Mouse (Mus musculus) G1E (cell line): ENCODE data around the gene Gm10318. TPM values are rescaled to one million over a fixed set of nuclear protein-coding genes. Genes with fewer than 3 reads are reported as not detected.

ENCODE experiments used
- ATAC-seq: 2 replicates; pipeline ENCODE4 v1.8.0; 2016; ENCODE audit warnings: mild to moderate bottlenecking; ENCODE audit not compliant: insufficient number of reproducible peaks, poor library complexity, low FRiP score, severe bottlenecking; ENCODE audit errors: extremely low read depth
- DNase-seq: peaks from one replicate; pipeline ENCODE4 v3.0.0; 2012; ENCODE audit warnings: low spot score
- H3K27me3 ChIP-seq: 2 replicates; pipeline ENCODE4 v1.6.1; 2012; ENCODE audit warnings: mild to moderate bottlenecking, low read length, inconsistent platforms; ENCODE audit not compliant: insufficient read depth
- H3K36me3 ChIP-seq: replicated peaks from 2 replicates; pipeline ENCODE3; 2012; ENCODE audit warnings: mild to moderate bottlenecking, inconsistent platforms
- H3K4me1 ChIP-seq: 2 replicates; pipeline ENCODE4 v1.6.1; 2012; ENCODE audit warnings: low read depth, low read length, inconsistent platforms, mixed read lengths; ENCODE audit not compliant: insufficient read depth
- H3K4me3 ChIP-seq: 2 replicates; pipeline ENCODE4 v1.5.1; 2012; ENCODE audit warnings: low read depth, mild to moderate bottlenecking, inconsistent platforms, low read length, moderate library complexity, mixed read lengths
- H3K9me3 ChIP-seq: replicated peaks from 2 replicates; pipeline ENCODE4 v1.6.1; 2012; ENCODE audit warnings: inconsistent platforms
- CTCF ChIP-seq: IDR thresholded peaks from 2 replicates; pipeline ENCODE4 v1.5.1; 2012; ENCODE audit warnings: low read depth, low read length, inconsistent platforms, mixed read lengths
- GATA1 ChIP-seq: IDR thresholded peaks from 2 replicates; pipeline ENCODE4 v1.6.1; 2012; ENCODE audit warnings: borderline replicate concordance, low read length, inconsistent platforms, mixed read lengths
- GATA2 ChIP-seq: IDR thresholded peaks from 2 replicates; pipeline ENCODE4 v1.6.1; 2012; ENCODE audit warnings: low read depth, low read length, inconsistent platforms, borderline replicate concordance
- POLR2AphosphoS5 ChIP-seq: IDR thresholded peaks from 2 replicates; pipeline ENCODE4 v1.6.1; 2012; ENCODE audit warnings: low read depth, low read length, inconsistent platforms; ENCODE audit not compliant: insufficient replicate concordance
- TAL1 ChIP-seq: conservative IDR thresholded peaks from 2 replicates; pipeline ENCODE4 v1.6.1; 2012; ENCODE audit warnings: low read depth, low read length, inconsistent platforms, mixed read lengths
- polyA plus RNA-seq: library from polyadenylated mRNA; stranded (reverse); fragments of >175 nt; gene quantifications from 2 replicates; pipeline ENCODE4 v1.2.3, GENCODE M21; 2012
- total RNA-seq, 2 experiments: library from RNA; stranded (forward) in 1 of 2; stranded (reverse) in 1 of 2; fragments of 200-1000 nt in 1 of 2; fragments of >200 nt in 1 of 2; fragmentation: Nextera tagmentation in 1 of 2; gene quantifications; 2 replicates each; pipeline ENCODE4 v1.2.3; 2014 to 2017

Gm10318 gene
- total RNA-seq (2014; fragmentation: Nextera tagmentation) (not detected in 2 replicates), total RNA-seq (2017) (0.23 TPM in 1 of 2 replicates, not detected in the other), polyA plus RNA-seq (not detected in 2 replicates)

GRCm38 (mm10) chr10:77852559-77852958, at the start of gene Gm10318:
Gm10318 (plus strand) TSS chr10:77852859.
- TF ChIP-seq GATA2 = no peak
- no peak for ATAC-seq

GRCm38 (mm10) chr10:77804095-77804494, 48.6 kb upstream of the Gm10318 start:
- no peak for TF ChIP-seq POLR2AphosphoS5
- no peak for TF ChIP-seq TAL1
- no peak for TF ChIP-seq CTCF
- ATAC-seq (no peak), DNase-seq (no peak)
- Histone ChIP-seq H3K36me3 (no peaks in the 10 kb centered on the region), H3K4me1 (no peaks in the 10 kb centered on the region), H3K9me3 (no peaks in the 10 kb centered on the region), H3K27me3 (peaks cover 4% of the 10 kb centered on the region; the same call in 1 of the 2 replicates), H3K4me3 (no peak overlapping the region)

More at GRCm38 (mm10) chr10:77852559-77852958, at the start of gene Gm10318:
- Histone ChIP-seq H3K9me3 (no peaks in the 10 kb centered on the region), H3K4me3 (no peak within 1 kb of the TSS), H3K36me3 (no peaks in the 10 kb centered on the region), H3K4me1 (no peaks in the 10 kb centered on the region), H3K27me3 (no peaks in the 10 kb centered on the region; the same call in none of the 2 replicates)
- DNase-seq = no peak

GRCm38 (mm10) chr10:77811743-77812142, 40.9 kb upstream of the Gm10318 start, which contains the start of gene Gm9507:
Gm9507 (minus strand) TSS chr10:77811843.
- no peaks in the 10 kb centered on the region for H3K4me1 ChIP-seq
- no peak for ATAC-seq
- no peaks in the 10 kb centered on the region for H3K9me3 ChIP-seq
- H3K36me3 ChIP-seq = no peaks in the 10 kb centered on the region
- TF ChIP-seq GATA1 (no peak), TAL1 (no peak), GATA2 (no peak), POLR2AphosphoS5 (no peak)
- H3K27me3 ChIP-seq = no peaks in the 10 kb centered on the region
- H3K4me3 ChIP-seq = no peak within 1 kb of the TSS
- no peak for DNase-seq

- no peak for ATAC-seq
- Histone ChIP-seq H3K4me3 (no peak within 1 kb of the TSS), H3K4me1 (peaks cover 4% of the 10 kb centered on the region; the same call in 1 of the 2 replicates), H3K9me3 (0 out of 2 replicates have a peak, but pooled peaks cover 3% of the 10 kb centered on the region), H3K27me3 (peaks cover 7% of the 10 kb centered on the region), H3K36me3 (no peaks in the 10 kb centered on the region)
- no peak for DNase-seq
- TF ChIP-seq GATA2 = no peak
- TF ChIP-seq CTCF = no peak
- no peak for TF ChIP-seq GATA1
- no peak for TF ChIP-seq TAL1
- TF ChIP-seq POLR2AphosphoS5 = no peak
Observed at GRCm38 (mm10) chr10:77814382-77814781, 38.3 kb upstream of the Gm10318 start, which contains the start of gene Gm2696. Gm2696 (plus strand) TSS chr10:77814682.

GRCm38 (mm10) chr10:77815514-77815913, 37.1 kb upstream of the Gm10318 start:
- H3K36me3 ChIP-seq = no peaks in the 10 kb centered on the region
- 0 out of 2 replicates have a peak, but pooled peaks cover 3% of the 10 kb centered on the region for H3K9me3 ChIP-seq
- H3K27me3 ChIP-seq = peaks cover 7% of the 10 kb centered on the region
- DNase-seq = no peak
- no peak overlapping the region for H3K4me3 ChIP-seq
- peaks cover 4% of the 10 kb centered on the region; the same call in 1 of the 2 replicates for H3K4me1 ChIP-seq
- ATAC-seq = no peak
- TF ChIP-seq GATA2 (no peak), CTCF (peak; percentile 73; the same call in 1 of the 2 replicates)

GRCm38 (mm10) chr10:77818523-77818922, 34.1 kb upstream of the Gm10318 start:
- ATAC-seq (no peak), DNase-seq (no peak)
- Histone ChIP-seq H3K36me3 (no peaks in the 10 kb centered on the region), H3K27me3 (peaks cover 11% of the 10 kb centered on the region), H3K9me3 (0 out of 2 replicates have a peak, but pooled peaks cover 3% of the 10 kb centered on the region), H3K4me3 (no peak overlapping the region; the same call in 1 of the 2 replicates), H3K4me1 (peaks cover 4% of the 10 kb centered on the region; the same call in 1 of the 2 replicates)
- TF ChIP-seq POLR2AphosphoS5 (no peak), CTCF (no peak), GATA2 (no peak), GATA1 (no peak)

GRCm38 (mm10) chr10:77819203-77819602, 33.5 kb upstream of the Gm10318 start:
- H3K4me1 ChIP-seq = peaks cover 4% of the 10 kb centered on the region; the same call in 1 of the 2 replicates
- 0 out of 2 replicates have a peak, but pooled peaks cover 3% of the 10 kb centered on the region for H3K9me3 ChIP-seq
- H3K36me3 ChIP-seq = no peaks in the 10 kb centered on the region
- no peak for ATAC-seq
- TF ChIP-seq GATA2 (no peak), TAL1 (no peak)
- DNase-seq = no peak
- peaks cover 11% of the 10 kb centered on the region for H3K27me3 ChIP-seq
- H3K4me3 ChIP-seq = no peak overlapping the region
